Mouse (Mus musculus) spleen, adult 2 months (tissue): ENCODE measurements around the gene Olfr1375. TPM values are rescaled to one million over a fixed set of nuclear protein-coding genes. Genes with fewer than 3 reads are reported as not detected.
"Not testable (repeated sequence)": the region's sequence is repeated elsewhere in the genome, so short reads cannot be mapped to it uniquely, and the experiment has no call there.

Experiments
- DNase-seq, 2 experiments: peaks; one replicate each; pipeline versions ENCODE4 v3.0.0 to v3.0.0-alpha.2; 2012 to 2021; ENCODE audit warnings: low spot score in 2 of 2, low read depth in 1 of 2
- H3K27ac ChIP-seq: fragments of 200-500 bp; 2 replicates; pipeline ENCODE4 v1.5.1; 2012; ENCODE audit warnings: low read length, inconsistent platforms; ENCODE audit not compliant: insufficient read depth
- H3K27me3 ChIP-seq: fragments of 200-500 bp; 2 replicates; pipeline ENCODE4 v1.6.1; 2012; ENCODE audit warnings: mild to moderate bottlenecking, moderate library complexity, low read length, inconsistent platforms; ENCODE audit not compliant: control insufficient read depth, insufficient read depth
- H3K36me3 ChIP-seq: fragments of 200-500 bp; 2 replicates; pipeline ENCODE4 v1.6.1; 2012; ENCODE audit warnings: mild to moderate bottlenecking, low read length, inconsistent platforms; ENCODE audit not compliant: control insufficient read depth, insufficient read depth
- H3K4me1 ChIP-seq: fragments of 200-500 bp; 2 replicates; pipeline ENCODE4 v1.6.1; 2011; ENCODE audit warnings: inconsistent platforms; ENCODE audit not compliant: control insufficient read depth, insufficient read depth, insufficient read length
- H3K4me3 ChIP-seq: fragments of 200-500 bp; 2 replicates; pipeline ENCODE4 v1.5.1; 2011; ENCODE audit warnings: mild to moderate bottlenecking, inconsistent platforms; ENCODE audit not compliant: insufficient read depth, insufficient read length; ENCODE audit errors: extremely low read depth
- CTCF ChIP-seq: fragments of 200-500 bp; IDR thresholded peaks from 2 replicates; pipeline ENCODE4 v1.5.1; 2011; ENCODE audit warnings: mild to moderate bottlenecking, inconsistent platforms; ENCODE audit not compliant: insufficient read depth, insufficient read length, insufficient replicate concordance; ENCODE audit errors: extremely low read depth
- POLR2A ChIP-seq: fragments of 200-500 bp; IDR thresholded peaks from 2 replicates; pipeline ENCODE4 v1.6.1; 2011; ENCODE audit warnings: low read depth, low read length, inconsistent platforms
- WGBS: fragments of 180-500 bp; shearing (Covaris S2); methylation state at CpG from one replicate; pipeline ENCODE4 v1.1.7; 2018; 5-methylcytosine and 5-hydroxymethylcytosine counted together
- polyA plus RNA-seq: library from polyadenylated mRNA; depleted of rRNA; stranded (reverse); fragments of >200 nt; gene quantifications from 2 replicates; pipeline ENCODE4 v1.2.3, GENCODE M21; 2012; rRNA removed

The Olfr1375 gene
- polyA plus RNA-seq, result not detected in 2 replicates

- not testable (repeated sequence) for H3K36me3 ChIP-seq, DNase-seq, H3K4me3 ChIP-seq, H3K27me3 ChIP-seq, H3K27ac ChIP-seq, H3K4me1 ChIP-seq
- 84% methylated on average over 3 of the region's 3 CpGs for WGBS
Measured at GRCm38 (mm10) chr11:51047809-51048208, at the start of gene Olfr1375. Olfr1375 (plus strand) TSS chr11:51048109.

DNA sequence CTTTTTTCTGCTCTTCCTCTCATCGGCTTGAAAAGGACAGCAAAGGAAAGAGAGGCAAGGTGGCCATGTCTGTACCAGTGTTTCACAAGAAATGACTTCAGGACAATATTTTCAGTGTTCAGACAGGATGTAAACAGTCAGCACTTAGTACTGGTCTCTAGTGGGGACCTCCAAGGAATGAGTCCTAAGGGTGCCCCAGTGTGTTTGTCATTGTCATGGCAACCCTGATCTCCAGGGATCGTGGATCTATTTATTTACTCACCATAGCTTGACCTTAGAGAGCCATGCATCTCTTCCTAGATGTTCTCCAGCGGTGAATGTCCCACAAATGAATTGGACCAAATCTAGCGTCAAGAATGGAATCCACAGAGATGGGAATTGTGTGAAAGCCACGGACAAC is 44.6 kb upstream of the Olfr1375 start, which contains the start of gene Olfr51:
Gene Olfr51 (plus strand): TSS at position 301 of the 400 bp plus-strand sequence.
- TF ChIP-seq POLR2A (no peak), CTCF (no peak)
- DNase-seq, result no peak
- no peaks in the 10 kb centered on the region for H3K27me3 ChIP-seq
- H3K4me3 ChIP-seq, result no peak within 1 kb of the TSS
- H3K36me3 ChIP-seq, result no peaks in the 10 kb centered on the region
- H3K27ac ChIP-seq, result no peak within 1 kb of the TSS
- WGBS, result 80% methylated on average over 5 of the region's 5 CpGs
- H3K4me1 ChIP-seq, result no peaks in the 10 kb centered on the region

- H3K4me3 ChIP-seq, result no peak overlapping the region
Measured at GRCm38 (mm10) chr11:51011821-51012220, 36.1 kb upstream of the Olfr1375 start.

GRCm38 (mm10) chr11:51013936-51014335 is 34.0 kb upstream of the Olfr1375 start, which contains the start of gene Olfr54:
Olfr54 (plus strand) TSS chr11:51014236.
- Histone ChIP-seq H3K27ac (no peak within 1 kb of the TSS), H3K4me1 (no peaks in the 10 kb centered on the region), H3K27me3 (no peaks in the 10 kb centered on the region), H3K36me3 (no peaks in the 10 kb centered on the region), H3K4me3 (no peak within 1 kb of the TSS)
- no peak for DNase-seq
- 71% methylated on average over 1 of the region's 1 CpGs for whole genome bisulfite sequencing
- no peak for TF ChIP-seq POLR2A
- TF ChIP-seq CTCF, result no peak

More at GRCm38 (mm10) chr11:51011821-51012220, 36.1 kb upstream of the Olfr1375 start:
- DNase-seq, result no peak
- no peak for TF ChIP-seq CTCF
- no peak for TF ChIP-seq POLR2A
- Histone ChIP-seq H3K27ac (no peak overlapping the region), H3K27me3 (no peaks in the 10 kb centered on the region), H3K36me3 (no peaks in the 10 kb centered on the region), H3K4me1 (no peaks in the 10 kb centered on the region)
- WGBS, result 79% methylated on average over 5 of the region's 5 CpGs

GRCm38 (mm10) chr11:51016341-51016740 is 31.6 kb upstream of the Olfr1375 start:
- TF ChIP-seq CTCF, result no peak
- no peak for TF ChIP-seq POLR2A
- DNase-seq, result no peak
- no peaks in the 10 kb centered on the region for H3K27me3 ChIP-seq
- no peak overlapping the region for H3K27ac ChIP-seq
- 71% methylated on average over 2 of the region's 2 CpGs for WGBS
- no peak overlapping the region for H3K4me3 ChIP-seq
- no peaks in the 10 kb centered on the region for H3K36me3 ChIP-seq
- H3K4me1 ChIP-seq, result no peaks in the 10 kb centered on the region

DNA sequence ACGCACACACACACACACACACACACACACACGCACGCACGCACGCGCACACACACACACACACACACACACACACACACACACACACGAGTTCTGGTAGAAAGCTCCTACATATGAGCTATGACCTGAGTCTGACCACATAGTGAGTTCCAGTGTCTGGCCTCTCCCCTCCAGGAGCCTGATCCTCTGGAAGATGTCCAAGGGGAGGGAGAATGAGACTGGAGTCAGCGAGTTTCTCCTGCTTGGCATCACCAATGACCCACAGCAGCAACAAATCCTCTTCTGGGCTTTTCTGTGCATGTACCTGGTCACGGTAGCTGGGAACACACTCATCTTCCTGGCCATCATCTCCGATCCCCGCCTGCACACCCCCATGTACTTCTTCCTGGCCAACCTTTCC is 21.1 kb upstream of the Olfr1375 start:
- H3K27me3 ChIP-seq, H3K27ac ChIP-seq, DNase-seq, H3K36me3 ChIP-seq, H3K4me1 ChIP-seq, H3K4me3 ChIP-seq: not testable (repeated sequence)
- 87% methylated on average over 11 of the region's 11 CpGs for WGBS

DNA sequence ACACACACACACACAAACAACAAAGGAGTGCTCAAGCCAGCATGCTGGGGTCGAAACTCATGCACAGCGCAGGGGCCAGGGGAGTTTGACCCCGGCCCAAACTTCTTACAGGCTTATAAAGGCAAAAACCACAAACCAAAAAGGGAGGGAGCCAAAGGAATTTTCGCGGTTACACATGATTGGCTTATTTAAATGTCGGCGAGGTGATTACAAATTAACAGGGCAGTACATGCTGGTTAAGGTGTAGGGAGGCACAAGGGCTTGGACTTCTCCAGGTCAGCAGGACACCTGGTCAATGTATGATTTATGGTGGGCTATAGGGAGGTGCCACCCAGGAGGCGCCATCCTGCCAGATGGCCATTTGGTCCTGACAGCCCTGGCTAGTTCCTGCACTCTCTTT is 18.5 kb upstream of the Olfr1375 start:
- not testable (repeated sequence) for DNase-seq
- WGBS, result 72% methylated on average over 8 of the region's 8 CpGs

GRCm38 (mm10) chr11:51030225-51030624 is 17.7 kb upstream of the Olfr1375 start:
- TF ChIP-seq CTCF, result no peak
- no peak for TF ChIP-seq POLR2A
- no peaks in the 10 kb centered on the region for H3K36me3 ChIP-seq
- H3K4me3 ChIP-seq, result no peak overlapping the region
- H3K27ac ChIP-seq, result no peak overlapping the region
- H3K27me3 ChIP-seq, result no peaks in the 10 kb centered on the region
- H3K4me1 ChIP-seq, result no peaks in the 10 kb centered on the region
- 81% methylated on average over 2 of the region's 2 CpGs for WGBS
- no peak for DNase-seq

More for the DNA sequence above, 18.5 kb upstream of the Olfr1375 start:
- not testable (repeated sequence) for H3K27me3 ChIP-seq, H3K4me3 ChIP-seq, H3K36me3 ChIP-seq, H3K27ac ChIP-seq, H3K4me1 ChIP-seq
